Mouse (Mus musculus) embryonic fibroblast, embryonic 13.5 days (primary cell): Measurements from ENCODE around the gene Calm5.
"Not testable (repeated sequence)": the region's sequence is repeated elsewhere in the genome, so short reads cannot be mapped to it uniquely, and the experiment has no call there.

Source experiments
- CTCF ChIP-seq: IDR thresholded peaks from 2 replicates; pipeline ENCODE4 v1.5.1; 2011; ENCODE audit warnings: mild to moderate bottlenecking, control low read depth, low read length, moderate library complexity, borderline replicate concordance; ENCODE audit not compliant: insufficient read depth
- POLR2A ChIP-seq: IDR thresholded peaks from 2 replicates; pipeline ENCODE4 v1.6.1; 2011; ENCODE audit warnings: low read depth, mild to moderate bottlenecking, control low read depth, low read length, moderate library complexity

GRCm38 (mm10) chr13:3840662-3841061, 13.3 kb upstream of the Calm5 start:
- not testable (repeated sequence) for TF ChIP-seq POLR2A, CTCF
